Mouse (Mus musculus): ENCODE measurements around the gene Cbfa2t3.

DNA sequence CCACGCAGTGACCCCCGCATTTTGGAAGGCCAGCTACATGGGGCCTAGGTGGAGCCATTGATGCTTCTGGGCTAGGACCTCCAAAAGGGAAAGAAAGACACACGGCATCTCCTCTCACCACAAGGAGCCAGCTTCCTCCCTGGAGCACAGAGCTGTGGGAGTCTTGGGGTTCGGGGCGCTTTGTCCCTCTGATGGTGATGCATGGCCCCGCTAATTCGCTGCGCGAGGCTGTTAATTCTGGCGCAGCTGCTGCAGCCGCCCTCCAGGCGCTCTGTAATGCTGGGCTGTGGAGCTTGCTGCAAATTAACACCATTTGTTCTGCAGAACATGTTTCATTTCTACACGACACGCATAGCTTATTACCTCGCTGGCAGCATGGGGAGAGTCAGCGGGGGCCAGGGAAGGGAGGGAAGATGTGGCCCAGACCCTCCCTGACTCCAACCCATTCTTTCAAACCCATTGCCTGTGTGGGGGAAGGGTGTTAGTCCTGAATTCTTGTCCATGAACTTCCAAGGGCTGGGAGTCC lies 46.9 kb upstream of the Cbfa2t3 start:
- TF ChIP-seq CTCF (IDR thresholded peaks at IDR 0.05) (no peak), EP300 (IDR thresholded peaks at IDR 0.05) (no peak)

Measured in lung, postnatal 0 days (tissue).